Mouse (Mus musculus) CD4-positive naive resting alpha-beta T cell, adult 57 days (primary cell): ENCODE measurements around the gene Dctpp1. TPM values are rescaled to one million over a fixed set of nuclear protein-coding genes. Genes with fewer than 3 reads are reported as not detected.

Experiments
- total RNA-seq: library from RNA; stranded (reverse); gene quantifications from one replicate; pipeline ENCODE4 v1.2.4, GENCODE M21; 2023

Dctpp1 gene
- 15.0 TPM for total RNA-seq

DNA sequence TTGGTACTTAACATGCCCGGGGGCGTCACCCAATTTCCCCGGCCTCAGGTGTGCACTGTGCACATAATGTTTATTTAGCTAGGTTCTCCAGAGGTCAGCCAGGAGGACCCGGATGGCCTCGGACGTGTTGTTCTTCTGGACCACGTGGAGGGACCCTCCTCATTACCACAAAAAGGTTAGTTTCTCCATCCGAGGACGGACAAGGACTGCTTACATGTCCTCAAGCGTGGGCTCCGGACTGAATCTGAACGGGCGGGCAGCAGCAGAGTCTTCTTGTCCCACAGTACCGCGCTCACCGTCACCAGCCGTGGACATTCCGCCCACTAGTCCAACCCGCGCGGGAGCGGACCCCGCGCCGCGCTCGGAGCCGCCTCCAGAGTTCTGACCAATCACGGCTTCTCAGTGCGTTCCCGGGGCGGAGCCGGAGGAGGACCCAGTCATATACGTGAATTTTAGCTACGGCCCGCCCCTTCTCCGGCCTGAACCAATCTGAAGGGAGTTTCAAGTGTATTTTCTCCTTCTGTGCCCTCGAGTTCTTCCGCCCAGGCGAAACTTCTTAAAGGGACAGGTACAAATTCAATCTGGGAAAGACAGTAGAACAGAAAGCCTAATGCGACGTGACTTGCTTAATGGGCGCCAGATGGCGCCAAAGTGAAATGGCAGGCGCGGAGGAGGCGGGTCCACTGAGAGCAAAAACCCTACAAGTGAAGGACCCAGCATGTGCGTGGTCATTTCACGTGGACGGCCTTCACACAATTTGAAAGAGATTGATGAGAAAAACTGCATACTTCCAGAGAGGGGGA, at the start of gene Dctpp1:
Gene Dctpp1 (minus strand): TSS at position 401 of the 803 bp plus-strand sequence.

DNA sequence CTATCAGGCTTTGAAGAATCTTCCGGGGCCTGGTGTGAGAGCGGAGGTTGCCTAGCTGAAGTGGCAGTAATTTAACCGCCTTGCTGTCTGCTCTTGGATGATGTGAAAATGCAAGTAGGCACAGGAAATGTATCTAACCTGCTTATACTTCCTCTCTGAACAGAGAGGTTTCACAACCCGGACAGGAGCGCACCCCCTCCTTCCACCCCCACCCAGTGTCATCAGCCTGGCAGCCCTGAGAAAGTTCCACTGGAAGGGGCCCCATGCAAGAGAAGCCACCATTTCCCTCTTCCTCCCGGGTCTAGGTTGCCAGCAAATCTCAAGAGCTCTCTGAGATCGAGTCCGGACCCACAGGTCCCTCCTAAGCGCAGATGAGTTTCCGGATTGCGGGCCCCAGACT, 35.6 kb upstream of the Dctpp1 start, which contains the start of gene Itgal:
Gene Itgal (plus strand): TSS at position 163 of the 400 bp plus-strand sequence.

DNA sequence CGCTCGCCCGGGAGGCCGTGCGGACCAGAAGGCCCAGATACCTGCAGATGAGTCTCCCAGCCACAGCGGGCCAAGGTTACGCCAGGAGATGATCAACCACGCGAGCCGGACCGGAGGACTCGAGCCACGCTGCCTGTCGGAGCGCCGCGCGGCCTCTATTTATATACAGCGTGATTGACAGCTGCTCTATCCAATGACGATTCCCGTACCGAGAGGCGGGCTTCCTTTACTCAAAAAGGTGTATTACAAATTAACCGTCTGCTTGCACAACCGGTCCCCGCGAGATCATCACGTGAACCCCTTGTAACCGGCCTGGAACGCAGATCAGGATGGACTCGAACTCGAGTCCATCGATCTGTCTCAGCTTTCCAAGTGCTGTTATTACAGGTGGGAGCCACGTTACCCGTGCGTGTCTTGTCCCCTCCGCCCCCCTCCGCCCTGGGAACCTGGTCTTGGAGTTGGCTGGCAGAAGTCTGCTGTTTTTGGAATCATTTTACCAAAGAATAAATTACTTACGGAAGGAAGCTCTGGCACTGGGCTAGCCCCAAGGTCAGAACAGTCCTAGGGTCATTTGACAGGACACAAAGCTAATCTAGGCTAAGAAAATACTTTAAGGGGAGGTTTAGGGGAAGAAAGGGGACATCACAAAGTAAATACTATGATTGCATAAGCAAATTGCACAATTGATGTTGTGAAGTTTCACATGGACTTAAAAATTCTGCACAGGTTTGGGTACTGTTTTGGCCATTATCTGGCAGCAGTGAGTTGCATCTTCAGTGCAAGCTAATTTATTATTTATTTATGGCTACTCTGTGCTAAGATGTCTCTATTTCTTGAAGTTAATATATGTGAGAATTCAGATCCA, 13.6 kb upstream of the Dctpp1 start, which contains the start of gene Sephs2:
Gene Sephs2 (minus strand): TSS at position 131 of the 865 bp plus-strand sequence.

DNA sequence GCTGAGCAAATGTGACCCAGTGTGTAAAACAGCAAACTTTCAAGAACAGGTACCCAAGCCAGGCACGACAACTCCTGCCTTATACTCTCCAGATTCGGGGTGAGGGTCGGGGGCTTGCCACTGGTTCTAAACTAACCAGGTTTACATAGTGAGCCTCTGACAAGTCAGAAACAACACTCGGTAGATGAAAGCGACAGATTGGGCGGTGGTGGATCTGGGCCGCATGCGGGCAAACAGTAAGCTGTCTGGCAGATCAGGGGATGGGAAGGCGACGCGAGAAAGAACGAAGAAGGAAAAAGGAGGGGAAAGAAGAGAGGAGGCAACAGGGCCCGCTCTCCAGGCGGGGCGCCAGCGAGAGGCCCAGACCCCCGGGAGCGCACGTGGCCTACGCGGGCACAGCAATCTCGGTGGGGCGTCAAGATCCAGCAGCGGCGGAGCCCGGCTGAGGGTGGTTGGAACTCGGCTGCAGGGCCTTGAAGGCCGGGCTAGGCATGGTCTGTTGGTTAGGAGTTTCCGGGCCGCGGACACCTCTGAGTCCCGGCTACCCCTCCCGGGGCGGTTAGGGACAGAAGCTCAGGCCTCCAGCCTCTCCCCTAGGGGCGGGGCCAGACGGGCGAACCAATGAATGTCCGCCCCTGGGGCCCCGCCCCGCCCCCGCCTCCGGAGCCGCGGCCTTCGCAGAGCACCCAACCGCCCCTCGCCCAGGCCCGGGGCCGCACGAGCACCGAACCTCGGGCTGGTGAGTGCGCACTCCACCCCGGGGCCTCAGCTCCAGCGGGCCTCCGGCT, 16.4 kb downstream of the Dctpp1 start, which contains the start of gene Zfp771:
Gene Zfp771 (plus strand): TSS at position 405 of the 788 bp plus-strand sequence.

DNA sequence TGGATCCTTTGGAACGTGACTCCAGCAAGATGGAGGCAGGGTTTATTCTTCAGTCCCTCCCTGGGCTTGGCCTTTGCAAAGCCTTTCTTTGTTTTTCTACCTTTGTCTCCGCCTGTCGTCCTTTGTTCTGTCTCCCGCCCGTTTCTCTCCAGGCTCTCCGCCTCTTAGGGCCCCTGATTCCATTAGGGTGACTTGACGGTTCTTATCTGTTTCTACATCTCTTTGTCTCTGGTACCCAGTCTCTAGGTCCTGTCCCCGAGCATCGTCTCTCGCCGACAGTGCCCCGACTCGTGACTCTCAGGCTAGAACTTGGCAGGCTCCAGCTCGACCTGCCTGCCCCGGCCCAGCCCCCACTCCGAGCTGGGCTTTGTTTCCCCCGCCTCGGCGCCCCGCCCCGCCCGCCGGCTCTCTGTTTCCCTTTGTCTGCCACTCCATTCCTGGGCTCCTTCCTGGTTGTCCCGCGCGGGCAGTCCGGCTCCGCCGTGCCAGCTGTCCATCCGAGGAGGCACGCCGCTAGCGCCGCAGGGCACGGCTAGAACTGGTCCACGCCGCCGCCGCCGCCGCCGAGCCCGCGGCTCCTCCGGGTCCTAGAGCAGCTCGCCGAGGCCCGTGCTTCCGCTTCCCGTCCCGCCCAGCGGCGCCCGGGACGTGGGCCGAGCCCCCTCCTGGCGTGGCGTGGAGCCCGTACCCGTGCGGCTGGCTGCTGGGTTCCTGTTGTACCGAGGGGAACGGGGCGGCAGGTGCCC, 27.7 kb downstream of the Dctpp1 start, which contains the start of the genes Zfp553 and Sept1:
Gene Zfp553 (plus strand): TSS at position 440 of the 746 bp plus-strand sequence.
Gene Sept1 (minus strand): TSS at position 509 of the 746 bp plus-strand sequence.

DNA sequence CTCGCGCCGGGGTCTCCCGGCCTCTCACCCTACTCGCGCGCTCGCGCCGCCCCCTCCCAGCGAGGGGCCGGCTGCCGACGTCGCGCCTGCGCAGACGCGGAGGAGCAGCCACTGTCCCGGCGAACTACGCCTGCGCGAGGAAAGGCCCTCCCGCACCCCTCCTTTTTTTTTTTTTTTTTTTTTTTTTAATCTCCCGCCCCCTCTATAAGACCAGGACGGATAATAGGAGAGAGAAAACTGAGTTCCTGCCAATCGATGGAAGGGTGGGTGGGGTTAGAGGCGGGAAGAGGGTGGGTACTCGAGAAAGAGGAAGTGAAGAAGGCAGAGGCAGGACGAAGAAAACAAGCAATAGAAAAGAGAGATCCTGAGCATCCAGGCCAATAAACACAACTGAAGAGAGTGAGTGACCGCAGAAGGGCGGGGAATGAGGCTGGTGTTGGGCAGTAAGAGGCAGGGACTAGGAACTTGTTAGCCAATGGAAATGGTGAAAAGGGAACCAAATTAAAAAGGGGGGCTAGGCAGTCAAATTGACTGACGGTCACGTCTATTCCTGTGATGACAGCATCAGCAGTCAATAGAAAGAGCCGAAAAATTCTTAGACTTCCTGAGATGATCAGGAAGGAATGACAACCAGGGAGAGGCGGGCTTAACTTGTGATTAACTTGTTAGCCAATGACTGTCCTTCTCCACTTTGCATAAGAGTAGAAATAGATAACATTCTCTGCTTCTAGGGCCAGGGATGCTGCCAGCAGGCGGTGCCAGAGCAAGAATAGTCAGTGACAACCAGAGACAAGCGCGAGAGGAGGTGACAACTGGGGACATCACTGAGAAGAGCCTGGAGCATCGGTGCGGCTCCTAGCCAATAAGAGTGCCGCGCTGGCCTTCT, 51.7 kb downstream of the Dctpp1 start, which contains the start of gene Mylpf:
Gene Mylpf (plus strand): TSS at position 338 of the 886 bp plus-strand sequence.

DNA sequence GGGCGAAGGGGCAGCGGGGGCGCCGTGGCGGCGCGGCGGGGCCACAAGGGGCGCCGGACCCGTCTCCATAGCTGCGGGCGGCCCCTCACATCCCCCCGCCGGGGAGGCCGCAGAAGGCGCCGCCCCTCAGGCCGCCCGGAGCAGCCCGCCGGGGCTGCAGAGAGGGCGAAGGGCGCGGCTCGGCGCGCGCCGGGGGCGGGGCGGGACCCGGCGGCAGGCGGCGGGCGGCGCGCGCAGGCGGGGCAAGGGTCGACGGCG, 52.3 kb downstream of the Dctpp1 start, which contains the start of gene Tbc1d10b:
Gene Tbc1d10b (minus strand): TSS at position 174 of the 258 bp plus-strand sequence.

Other genes with a start within 250 kb of the Dctpp1 start
- gene Mvp, start 246.1 kb downstream of the Dctpp1 start, total RNA-seq, result 39.4 TPM
- gene Pagr1b, start 244.2 kb downstream of the Dctpp1 start, total RNA-seq, result not detected
- gene Pagr1a, start 243.4 kb downstream of the Dctpp1 start, total RNA-seq, result 27.0 TPM
- gene Gm42742, start 239.6 kb downstream of the Dctpp1 start, total RNA-seq, result 35.1 TPM
- gene Prrt2, start 239.5 kb downstream of the Dctpp1 start, total RNA-seq, result 5.5 TPM
- 228 TPM for gene Maz, start 233.7 kb downstream of the Dctpp1 start, total RNA-seq
- 1.9 TPM for gene Kif22, start 218.2 kb downstream of the Dctpp1 start, total RNA-seq
- not detected for gene Zg16, start 173.4 kb downstream of the Dctpp1 start, total RNA-seq
- gene AI467606, start 169.3 kb downstream of the Dctpp1 start, total RNA-seq, result 95.7 TPM
- 34.3 TPM for gene Qprt, start 138.5 kb downstream of the Dctpp1 start, total RNA-seq
- 356 TPM for gene Spn, start 122.9 kb downstream of the Dctpp1 start, total RNA-seq
- gene Cd2bp2, start 64.7 kb downstream of the Dctpp1 start, total RNA-seq, result 80.1 TPM
- gene Tbc1d10b, start 52.2 kb downstream of the Dctpp1 start, total RNA-seq, result 57.2 TPM
- 18.8 TPM for gene Mylpf, start 51.8 kb downstream of the Dctpp1 start, total RNA-seq
- 12.1 TPM for gene Zfp553, start 27.6 kb downstream of the Dctpp1 start, total RNA-seq
- 664 TPM for gene Sept1, start 27.6 kb downstream of the Dctpp1 start, total RNA-seq
- 13.5 TPM for gene Zfp771, start 16.4 kb downstream of the Dctpp1 start, total RNA-seq
- 22.2 TPM for gene Sephs2, start 13.3 kb upstream of the Dctpp1 start, total RNA-seq
- 195 TPM for gene Itgal, start 35.6 kb upstream of the Dctpp1 start, total RNA-seq
- gene Zfp768, start 84.9 kb upstream of the Dctpp1 start, total RNA-seq, result 0.24 TPM
- 22.1 TPM for gene Zfp747, start 115.3 kb upstream of the Dctpp1 start, total RNA-seq
- 6.5 TPM for gene 9130019O22Rik, start 126.5 kb upstream of the Dctpp1 start, total RNA-seq
- gene E430018J23Rik, start 132.9 kb upstream of the Dctpp1 start, total RNA-seq, result 20.0 TPM
- gene Zfp764, start 146.1 kb upstream of the Dctpp1 start, total RNA-seq, result 12.6 TPM
- 14.5 TPM for gene Zfp688, start 161.4 kb upstream of the Dctpp1 start, total RNA-seq
- 8.7 TPM for gene Zfp689, start 188.4 kb upstream of the Dctpp1 start, total RNA-seq
- 139 TPM for gene Prr14, start 198.9 kb upstream of the Dctpp1 start, total RNA-seq
- 225 TPM for gene Fbrs, start 218.5 kb upstream of the Dctpp1 start, total RNA-seq